Mouse (Mus musculus): ENCODE results near the gene Olfr1040. TPM values are rescaled to one million over a fixed set of nuclear protein-coding genes. Genes with fewer than 3 reads are reported as not detected.
"Not testable (repeated sequence)": the region's sequence is repeated elsewhere in the genome, so short reads cannot be mapped to it uniquely, and the experiment has no call there.

Olfr1040 gene
- not detected in 2 replicates for polyA plus RNA-seq (2014; fragmentation: Nextera tagmentation; extraction: Ambion mirVana)

- DNase-seq (ENCODE audit: low spot score) (no peak), ATAC-seq (replicated peaks; ENCODE audit: low FRiP score) (no peak)
- Histone ChIP-seq H3K4me3 (ENCODE audit: low read depth, low read length) (no peak within 1 kb of the TSS), H3K4me1 (replicated peaks; ENCODE audit: control insufficient read depth, insufficient read depth, low read length) (no peaks in the 10 kb centered on the region), H3K27ac (ENCODE audit: low read depth, low read length) (no peak within 1 kb of the TSS), H3K36me3 (ENCODE audit: control insufficient read depth, insufficient read depth, low read length) (no peaks in the 10 kb centered on the region), H3K27me3 (ENCODE audit: control insufficient read depth, insufficient read depth, low read length) (no peaks in the 10 kb centered on the region), H3K4me2 (ENCODE audit: low read depth, low read length, severe bottlenecking) (no peak within 1 kb of the TSS), H3K9ac (ENCODE audit: low read length) (no peak within 1 kb of the TSS), H3K9me3 (ENCODE audit: control insufficient read depth, low read length) (no peaks in the 10 kb centered on the region)
- 83% methylated on average over 1 of the region's 1 CpGs for WGBS
These were observed at the start of gene Olfr1040 for GRCm38 (mm10) chr2:86146632-86147031. Gene Olfr1040, minus strand, starts transcription at chr2:86146732.

GRCm38 (mm10) chr2:86195863-86196262 lies 49.3 kb upstream of the Olfr1040 start:
- no peaks in the 10 kb centered on the region for H3K27me3 ChIP-seq (ENCODE audit: control insufficient read depth, insufficient read depth, low read length)

DNA sequence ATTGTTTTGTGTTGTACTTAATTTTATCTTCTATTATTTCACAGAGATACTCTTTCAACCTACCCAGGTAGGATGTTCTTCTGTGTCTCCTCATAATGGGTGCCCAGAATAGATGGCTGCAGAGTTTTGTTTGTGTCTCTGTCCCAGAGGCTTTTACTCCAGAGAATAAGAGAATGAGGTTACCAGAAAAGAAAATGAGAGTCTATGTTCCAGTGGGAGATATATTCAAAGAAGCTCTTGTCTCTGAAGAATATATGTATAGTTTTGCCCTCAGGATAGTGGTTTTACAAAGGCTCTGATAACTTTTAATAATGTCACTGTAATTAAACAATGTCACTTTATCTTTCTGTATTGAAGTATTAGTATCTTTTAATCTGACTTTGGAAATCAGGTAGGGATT lies 39.1 kb upstream of the Olfr1040 start, which contains the start of gene Olfr52:
Gene Olfr52, minus strand, starts transcription at position 101 of the 400 bp plus-strand sequence.
- Histone ChIP-seq H3K9me3 (ENCODE audit: control insufficient read depth, low read length) (no peaks in the 10 kb centered on the region), H3K4me2 (ENCODE audit: low read depth, low read length, severe bottlenecking) (no peak within 1 kb of the TSS), H3K4me3 (ENCODE audit: low read depth, low read length) (no peak within 1 kb of the TSS), H3K27me3 (ENCODE audit: control insufficient read depth, insufficient read depth, low read length) (no peaks in the 10 kb centered on the region), H3K36me3 (ENCODE audit: control insufficient read depth, insufficient read depth, low read length) (no peaks in the 10 kb centered on the region), H3K4me1 (replicated peaks; ENCODE audit: control insufficient read depth, insufficient read depth, low read length) (no peaks in the 10 kb centered on the region), H3K9ac (ENCODE audit: low read length) (no peak within 1 kb of the TSS), H3K27ac (ENCODE audit: low read depth, low read length) (no peak within 1 kb of the TSS)
- DNase-seq (ENCODE audit: low spot score) (no peak), ATAC-seq (replicated peaks; ENCODE audit: low FRiP score) (no peak)

More at GRCm38 (mm10) chr2:86195863-86196262, 49.3 kb upstream of the Olfr1040 start:
- Histone ChIP-seq H3K9ac (ENCODE audit: low read length) (no peak overlapping the region), H3K4me1 (replicated peaks; ENCODE audit: control insufficient read depth, insufficient read depth, low read length) (no peaks in the 10 kb centered on the region), H3K4me3 (ENCODE audit: low read depth, low read length) (no peak overlapping the region), H3K36me3 (ENCODE audit: control insufficient read depth, insufficient read depth, low read length) (no peaks in the 10 kb centered on the region), H3K27ac (ENCODE audit: low read depth, low read length) (no peak overlapping the region), H3K9me3 (ENCODE audit: control insufficient read depth, low read length) (no peaks in the 10 kb centered on the region), H3K4me2 (ENCODE audit: low read depth, low read length, severe bottlenecking) (no peak overlapping the region)
- no peak for ATAC-seq (replicated peaks; ENCODE audit: low FRiP score)
- WGBS = 69% methylated on average over 1 of the region's 1 CpGs
- no peak for DNase-seq (ENCODE audit: low spot score)

DNA sequence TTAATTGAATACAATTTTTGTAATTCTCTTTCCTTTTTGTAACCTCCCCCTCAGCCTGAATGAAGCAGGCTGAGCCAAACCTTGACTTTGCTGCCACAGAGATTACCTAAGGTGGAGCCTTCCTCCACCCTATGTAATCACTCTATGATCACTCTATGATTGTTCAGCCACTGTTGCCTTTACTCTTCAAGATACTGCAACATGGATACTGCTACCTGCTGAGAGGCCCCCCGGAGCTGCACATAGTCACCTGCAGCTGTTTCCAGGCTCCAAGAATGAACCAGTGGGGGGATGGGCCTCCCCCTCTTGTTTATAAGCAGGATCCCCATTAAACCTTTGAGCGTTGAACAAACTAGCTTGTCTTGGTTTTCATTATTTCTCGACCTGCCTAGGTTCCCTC lies 33.4 kb upstream of the Olfr1040 start:
- no peak overlapping the region for H3K4me3 ChIP-seq (ENCODE audit: low read depth, low read length)
- 87% methylated on average over 3 of the region's 3 CpGs for whole genome bisulfite sequencing
- ATAC-seq (replicated peaks; ENCODE audit: low FRiP score) = no peak
- H3K9ac ChIP-seq (ENCODE audit: low read length) = no peak overlapping the region
- no peak overlapping the region for H3K27ac ChIP-seq (ENCODE audit: low read depth, low read length)
- H3K9me3 ChIP-seq (ENCODE audit: control insufficient read depth, low read length) = no peaks in the 10 kb centered on the region
- DNase-seq (ENCODE audit: low spot score) = no peak
- no peaks in the 10 kb centered on the region for H3K4me1 ChIP-seq (replicated peaks; ENCODE audit: control insufficient read depth, insufficient read depth, low read length)
- H3K27me3 ChIP-seq (ENCODE audit: control insufficient read depth, insufficient read depth, low read length) = no peaks in the 10 kb centered on the region
- H3K4me2 ChIP-seq (ENCODE audit: low read depth, low read length, severe bottlenecking) = no peak overlapping the region
- H3K36me3 ChIP-seq (ENCODE audit: control insufficient read depth, insufficient read depth, low read length) = no peaks in the 10 kb centered on the region

DNA sequence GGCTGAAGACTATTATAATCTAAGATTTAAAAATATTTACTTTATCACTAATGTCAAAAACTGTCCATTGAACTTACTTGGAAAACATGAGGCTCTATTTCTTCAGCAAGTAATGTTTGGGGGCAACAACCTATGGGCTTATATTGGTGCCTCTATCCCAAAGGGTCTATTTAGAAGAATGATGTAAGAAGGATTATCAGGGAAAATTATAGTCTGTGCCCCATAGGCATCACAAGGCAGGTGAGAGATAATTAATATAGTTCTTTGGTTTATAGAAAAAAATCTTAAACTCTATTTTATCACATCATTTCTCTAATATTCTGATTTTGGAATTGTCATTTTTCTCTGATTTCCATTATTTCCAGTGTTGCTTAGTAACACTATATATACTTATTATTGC lies 31.2 kb upstream of the Olfr1040 start, which contains the start of gene Olfr1044:
Gene Olfr1044, minus strand, starts transcription at position 101 of the 400 bp plus-strand sequence.
- no peak within 1 kb of the TSS for H3K9ac ChIP-seq (ENCODE audit: low read length)
- H3K4me1 ChIP-seq (replicated peaks; ENCODE audit: control insufficient read depth, insufficient read depth, low read length) = no peaks in the 10 kb centered on the region
- H3K4me2 ChIP-seq (ENCODE audit: low read depth, low read length, severe bottlenecking) = no peak within 1 kb of the TSS
- H3K9me3 ChIP-seq (ENCODE audit: control insufficient read depth, low read length) = no peaks in the 10 kb centered on the region
- H3K4me3 ChIP-seq (ENCODE audit: low read depth, low read length) = no peak within 1 kb of the TSS
- no peak for ATAC-seq (replicated peaks; ENCODE audit: low FRiP score)
- no peaks in the 10 kb centered on the region for H3K27me3 ChIP-seq (ENCODE audit: control insufficient read depth, insufficient read depth, low read length)
- no peak for DNase-seq (ENCODE audit: low spot score)
- no peaks in the 10 kb centered on the region for H3K36me3 ChIP-seq (ENCODE audit: control insufficient read depth, insufficient read depth, low read length)
- no peak within 1 kb of the TSS for H3K27ac ChIP-seq (ENCODE audit: low read depth, low read length)

GRCm38 (mm10) chr2:86175422-86175821 lies 28.9 kb upstream of the Olfr1040 start:
- WGBS = 89% methylated on average over 7 of the region's 7 CpGs
- H3K27me3 ChIP-seq (ENCODE audit: control insufficient read depth, insufficient read depth, low read length); H3K36me3 ChIP-seq (ENCODE audit: control insufficient read depth, insufficient read depth, low read length); H3K4me1 ChIP-seq (replicated peaks; ENCODE audit: control insufficient read depth, insufficient read depth, low read length); H3K27ac ChIP-seq (ENCODE audit: low read depth, low read length); H3K4me2 ChIP-seq (ENCODE audit: low read depth, low read length, severe bottlenecking); H3K9me3 ChIP-seq (ENCODE audit: control insufficient read depth, low read length); ATAC-seq (replicated peaks; ENCODE audit: low FRiP score); H3K4me3 ChIP-seq (ENCODE audit: low read depth, low read length); H3K9ac ChIP-seq (ENCODE audit: low read length); DNase-seq (ENCODE audit: low spot score): not testable (repeated sequence)

GRCm38 (mm10) chr2:86167422-86167821 lies 20.9 kb upstream of the Olfr1040 start, which contains the start of gene Olfr1043:
Gene Olfr1043, minus strand, starts transcription at chr2:86167522.
- Histone ChIP-seq H3K9ac (ENCODE audit: low read length) (no peak within 1 kb of the TSS), H3K27ac (ENCODE audit: low read depth, low read length) (no peak within 1 kb of the TSS), H3K4me1 (replicated peaks; ENCODE audit: control insufficient read depth, insufficient read depth, low read length) (no peaks in the 10 kb centered on the region), H3K4me2 (ENCODE audit: low read depth, low read length, severe bottlenecking) (no peak within 1 kb of the TSS), H3K9me3 (ENCODE audit: control insufficient read depth, low read length) (no peaks in the 10 kb centered on the region), H3K27me3 (ENCODE audit: control insufficient read depth, insufficient read depth, low read length) (no peaks in the 10 kb centered on the region), H3K36me3 (ENCODE audit: control insufficient read depth, insufficient read depth, low read length) (no peaks in the 10 kb centered on the region), H3K4me3 (ENCODE audit: low read depth, low read length) (no peak within 1 kb of the TSS)
- 83% methylated on average over 2 of the region's 2 CpGs for WGBS
- ATAC-seq (replicated peaks; ENCODE audit: low FRiP score) (no peak), DNase-seq (ENCODE audit: low spot score) (no peak)

GRCm38 (mm10) chr2:86161738-86162137 lies 15.2 kb upstream of the Olfr1040 start, which contains the start of gene Olfr1042:
Gene Olfr1042, minus strand, starts transcription at chr2:86161838.
- no peak within 1 kb of the TSS for H3K4me2 ChIP-seq (ENCODE audit: low read depth, low read length, severe bottlenecking)
- no peaks in the 10 kb centered on the region for H3K9me3 ChIP-seq (ENCODE audit: control insufficient read depth, low read length)
- no peak within 1 kb of the TSS for H3K27ac ChIP-seq (ENCODE audit: low read depth, low read length)
- 92% methylated on average over 2 of the region's 2 CpGs for WGBS
- no peak for DNase-seq (ENCODE audit: low spot score)
- no peaks in the 10 kb centered on the region for H3K27me3 ChIP-seq (ENCODE audit: control insufficient read depth, insufficient read depth, low read length)
- ATAC-seq (replicated peaks; ENCODE audit: low FRiP score) = no peak
- H3K4me1 ChIP-seq (replicated peaks; ENCODE audit: control insufficient read depth, insufficient read depth, low read length) = no peaks in the 10 kb centered on the region
- H3K36me3 ChIP-seq (ENCODE audit: control insufficient read depth, insufficient read depth, low read length) = no peaks in the 10 kb centered on the region
- H3K9ac ChIP-seq (ENCODE audit: low read length) = no peak within 1 kb of the TSS
- H3K4me3 ChIP-seq (ENCODE audit: low read depth, low read length) = no peak within 1 kb of the TSS

GRCm38 (mm10) chr2:86135828-86136227 lies 10.7 kb downstream of the Olfr1040 start, which contains the start of gene Olfr1039:
Gene Olfr1039, minus strand, starts transcription at chr2:86135928.
- DNase-seq (ENCODE audit: low spot score) (no peak), ATAC-seq (replicated peaks; ENCODE audit: low FRiP score) (no peak)
- Histone ChIP-seq H3K27me3 (ENCODE audit: control insufficient read depth, insufficient read depth, low read length) (no peaks in the 10 kb centered on the region), H3K9ac (ENCODE audit: low read length) (no peak within 1 kb of the TSS), H3K4me1 (replicated peaks; ENCODE audit: control insufficient read depth, insufficient read depth, low read length) (no peaks in the 10 kb centered on the region), H3K4me2 (ENCODE audit: low read depth, low read length, severe bottlenecking) (no peak within 1 kb of the TSS), H3K36me3 (ENCODE audit: control insufficient read depth, insufficient read depth, low read length) (no peaks in the 10 kb centered on the region), H3K9me3 (ENCODE audit: control insufficient read depth, low read length) (no peaks in the 10 kb centered on the region), H3K4me3 (ENCODE audit: low read depth, low read length) (no peak within 1 kb of the TSS), H3K27ac (ENCODE audit: low read depth, low read length) (no peak within 1 kb of the TSS)
- 98% methylated on average over 1 of the region's 1 CpGs for WGBS

Measured in forebrain, embryonic 11.5 days (tissue).